ENCODE assay signal across 18 mouse cellular contexts in the genomic region with DNA sequence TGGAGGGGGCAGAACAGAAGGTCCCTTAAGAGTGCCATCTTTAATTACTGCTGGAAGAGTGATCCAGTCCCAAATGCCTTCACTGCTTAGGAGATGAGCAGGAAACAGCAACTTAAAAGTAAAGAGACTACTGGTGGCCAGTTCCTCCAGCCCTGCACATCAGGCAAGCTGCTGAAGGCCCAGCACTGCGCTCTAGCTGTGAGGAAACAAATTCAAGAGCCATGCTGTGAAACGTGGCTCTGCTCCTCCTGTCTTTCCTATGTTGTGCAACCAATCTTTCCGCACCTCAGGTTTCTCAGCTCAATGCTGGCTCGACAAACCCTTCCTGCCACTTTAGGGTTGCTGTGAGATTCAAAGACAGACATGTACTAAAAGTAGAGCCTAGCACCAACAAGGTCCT.
"Had no signal": no experiment of that assay in that cellular context is flagged by ENCODE, and none has a peak within 500 bp of the region (broad histone marks: within the 10 kb centered on the region; RNA-seq: fewer than 3 reads in every experiment).

No protein-coding gene starts in this region.

- H3K4me1 ChIP-seq: midbrain, embryonic 13.5 days; midbrain, embryonic 15.5 days; stomach, embryonic 15.5 days had no signal

- H3K9ac ChIP-seq: liver, embryonic 14.5 days; lung, embryonic 14.5 days; midbrain, embryonic 13.5 days; midbrain, embryonic 15.5 days; neural tube, embryonic 12.5 days; stomach, embryonic 15.5 days had no signal

- H3K27ac ChIP-seq: liver, embryonic 14.5 days; midbrain, embryonic 13.5 days; midbrain, embryonic 15.5 days; neural tube, embryonic 12.5 days; stomach, embryonic 15.5 days; stomach, postnatal 0 days had no signal

- H3K27me3 ChIP-seq: megakaryocyte, embryonic 14.5 days; midbrain, embryonic 13.5 days; midbrain, embryonic 15.5 days; neural tube, embryonic 12.5 days; stomach, embryonic 15.5 days had no signal

- H3K4me3 ChIP-seq: megakaryocyte, embryonic 14.5 days; midbrain, embryonic 13.5 days; midbrain, embryonic 15.5 days; neural tube, embryonic 12.5 days; stomach, embryonic 15.5 days had no signal

- ATAC-seq: midbrain, embryonic 13.5 days; midbrain, embryonic 15.5 days had no signal

- H3K36me3 ChIP-seq: midbrain, embryonic 13.5 days; midbrain, embryonic 15.5 days; neural tube, embryonic 12.5 days; stomach, embryonic 15.5 days had no signal

- DNase-seq: lung, adult 18-20 months; lung, embryonic 14.5 days; lung, postnatal 10 days; lung, postnatal 4 days; retina, postnatal 1 day; right cerebral cortex, adult 18-20 months; right cerebral cortex, postnatal 25 days; right cerebral cortex, postnatal 4 days; thymus, adult 2 months; thymus, postnatal 25 days; thymus, postnatal 4 days had no signal
